Mouse (Mus musculus) forebrain, postnatal 0 days (tissue): Measurements from ENCODE around the gene H2-T24. TPM values are rescaled to one million over a fixed set of nuclear protein-coding genes. Genes with fewer than 3 reads are reported as not detected.

Source experiments
- ATAC-seq: fragments of 200-750 bp; cut with Nextera tagmentation; 2 replicates; pipeline ENCODE4 v1.8.0; 2017; ENCODE audit warnings: mild to moderate bottlenecking, moderate library complexity
- DNase-seq: peaks from one replicate; pipeline ENCODE4 v3.0.0-alpha.2; 2015
- H3K27ac ChIP-seq: fragments of 300-500 bp; sonication (generic); 2 replicates; pipeline ENCODE4 v1.5.1; 2014; ENCODE audit warnings: low read depth, mild to moderate bottlenecking, antibody characterized with exemption, low read length, moderate library complexity, mixed read lengths
- H3K27me3 ChIP-seq: fragments of 300-500 bp; sonication (generic); 2 replicates; pipeline ENCODE4 v1.6.1; 2014; ENCODE audit warnings: mild to moderate bottlenecking, low read length, mixed read lengths; ENCODE audit not compliant: insufficient read depth
- H3K36me3 ChIP-seq: fragments of 300-500 bp; sonication (generic); 2 replicates; pipeline ENCODE4 v1.6.1; 2014; ENCODE audit warnings: mild to moderate bottlenecking, moderate library complexity; ENCODE audit not compliant: insufficient read depth
- H3K4me1 ChIP-seq: fragments of 300-500 bp; sonication (generic); 2 replicates; pipeline ENCODE4 v1.6.1; 2014; ENCODE audit warnings: antibody characterized with exemption; ENCODE audit not compliant: insufficient read depth
- H3K4me2 ChIP-seq: fragments of 300-500 bp; sonication (generic); 2 replicates; pipeline ENCODE4 v1.6.1; 2014; ENCODE audit warnings: low read depth, mild to moderate bottlenecking, moderate library complexity
- H3K4me3 ChIP-seq: fragments of 300-500 bp; sonication (generic); 2 replicates; pipeline ENCODE4 v1.5.1; 2014; ENCODE audit warnings: low read depth, low read length, mixed read lengths
- H3K9ac ChIP-seq: fragments of 300-500 bp; sonication (generic); 2 replicates; pipeline ENCODE4 v1.6.1; 2014; ENCODE audit warnings: mild to moderate bottlenecking
- H3K9me3 ChIP-seq: fragments of 300-500 bp; sonication (generic); 2 replicates; pipeline ENCODE4 v1.6.1; 2016; ENCODE audit warnings: low read length
- CTCF ChIP-seq: sonication (generic); IDR thresholded peaks from 2 replicates; pipeline ENCODE4 v1.5.1; 2016; ENCODE audit warnings: antibody characterized with exemption, control low read depth, low read depth
- WGBS: fragments of 180-500 bp; shearing (Covaris S2); extraction: QIAGEN DNeasy Blood & Tissue Kit; methylation state at CpG from one replicate; pipeline ENCODE4 v1.1.7; 2014; 5-methylcytosine and 5-hydroxymethylcytosine counted together
- polyA plus RNA-seq: library from polyadenylated mRNA; unstranded; fragments of >200 nt; fragmentation: Nextera tagmentation; extraction: Ambion mirVana; gene quantifications from 2 replicates; pipeline ENCODE4 v1.2.1, GENCODE M21; 2015
- total RNA-seq: library from RNA; depleted of rRNA; stranded (reverse); fragments of >200 nt; gene quantifications from 2 replicates; pipeline ENCODE4 v1.2.3, GENCODE M21; 2014

The H2-T24 gene
- total and polyA plus RNA-seq, 2 experiments from 2014 or later: 0.33 to 4.7 TPM

DNA sequence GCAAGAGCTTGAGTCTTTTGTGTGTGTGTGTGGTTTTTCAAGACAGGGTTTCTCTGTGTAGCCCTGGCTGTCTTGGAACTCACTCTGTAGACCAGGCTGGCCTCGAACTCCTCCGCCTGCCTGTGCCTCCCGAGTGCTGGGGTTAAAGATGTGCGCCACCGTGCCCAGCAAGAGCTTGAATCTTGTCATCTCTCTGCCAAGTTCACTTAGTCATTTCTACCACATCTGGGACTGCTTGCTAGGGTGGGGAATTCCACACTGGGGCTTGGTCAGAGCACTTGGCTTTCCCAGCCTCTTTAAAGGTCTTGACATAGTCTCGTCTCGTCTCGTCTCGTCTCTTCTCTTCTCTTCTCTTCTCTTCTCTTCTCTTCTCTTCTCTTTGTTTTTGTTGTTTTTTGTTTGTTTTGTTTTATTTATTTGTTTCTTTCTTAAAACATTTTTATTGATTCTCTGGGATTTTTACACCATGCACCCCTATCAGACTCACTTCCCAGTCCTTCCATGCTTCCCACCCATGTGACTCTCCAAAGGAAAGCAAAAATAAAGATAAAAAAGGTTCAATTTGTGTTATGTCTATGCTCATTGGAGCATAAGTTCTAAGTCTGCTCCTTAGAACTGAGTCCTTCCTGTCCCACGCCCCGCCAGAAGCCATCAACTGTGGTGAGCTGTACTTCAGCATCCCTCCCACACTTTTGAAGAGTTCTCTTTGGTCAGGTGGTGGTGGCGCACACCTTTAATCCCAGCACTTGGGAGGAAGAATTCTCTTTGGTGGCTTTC, 19.1 kb downstream of the H2-T24 start:
- Histone ChIP-seq H3K4me2 (no peak overlapping the region), H3K4me3 (no peak overlapping the region), H3K27ac (no peak overlapping the region), H3K9ac (no peak overlapping the region), H3K36me3 (no peaks in the 10 kb centered on the region), H3K9me3 (no peaks in the 10 kb centered on the region), H3K4me1 (no peaks in the 10 kb centered on the region), H3K27me3 (no peaks in the 10 kb centered on the region)
- TF ChIP-seq CTCF: no peak
- ATAC-seq: no peak
- WGBS: 96% methylated on average over 12 of the region's 12 CpGs
- DNase-seq: no peak

DNA sequence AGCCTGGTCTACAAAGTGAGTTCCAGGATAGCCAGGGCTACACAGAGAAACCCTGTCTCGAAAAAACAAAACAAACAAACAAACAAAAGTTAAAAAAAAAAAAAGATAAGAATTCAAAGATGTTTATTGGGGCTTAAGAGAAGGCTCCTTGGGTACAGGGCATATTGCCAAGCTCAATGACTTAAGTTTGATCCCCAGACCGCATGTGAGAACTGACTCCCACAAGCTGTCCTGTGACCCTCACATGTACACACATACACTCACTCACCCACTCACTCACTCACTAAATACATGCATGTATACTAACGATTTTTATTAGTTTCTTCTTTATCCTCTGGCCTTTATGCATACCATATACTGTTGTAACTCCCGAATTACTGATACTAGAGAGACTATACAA, 20.0 kb downstream of the H2-T24 start:
- Histone ChIP-seq H3K4me2 (no peak overlapping the region), H3K27ac (no peak overlapping the region), H3K9me3 (no peaks in the 10 kb centered on the region), H3K4me1 (peaks cover 4% of the 10 kb centered on the region; the same call in 1 of the 2 replicates), H3K27me3 (no peaks in the 10 kb centered on the region), H3K9ac (no peak overlapping the region), H3K4me3 (no peak overlapping the region), H3K36me3 (no peaks in the 10 kb centered on the region)
- no peak for TF ChIP-seq CTCF
- no peak for ATAC-seq
- 89% methylated on average over 4 of the region's 4 CpGs for WGBS
- DNase-seq: no peak

- H3K36me3 ChIP-seq: no peaks in the 10 kb centered on the region
- H3K27ac ChIP-seq: no peak overlapping the region
- H3K4me1 ChIP-seq: peaks cover 4% of the 10 kb centered on the region; the same call in 1 of the 2 replicates
- no peaks in the 10 kb centered on the region for H3K9me3 ChIP-seq
- ATAC-seq (no peak), DNase-seq (no peak)
- no peak overlapping the region for H3K4me3 ChIP-seq
- H3K27me3 ChIP-seq: no peaks in the 10 kb centered on the region
- 88% methylated on average over 7 of the region's 7 CpGs for WGBS
- H3K4me2 ChIP-seq: no peak overlapping the region
- TF ChIP-seq CTCF: no peak
- H3K9ac ChIP-seq: no peak overlapping the region
These were observed 21.0 kb downstream of the H2-T24 start for GRCm38 (mm10) chr17:35999356-35999755.

GRCm38 (mm10) chr17:35998545-35999305, 21.6 kb downstream of the H2-T24 start:
- WGBS: 89% methylated on average over 6 of the region's 6 CpGs
- DNase-seq (no peak), ATAC-seq (no peak)
- Histone ChIP-seq H3K27me3 (no peaks in the 10 kb centered on the region), H3K9me3 (no peaks in the 10 kb centered on the region), H3K9ac (no peak overlapping the region), H3K36me3 (no peaks in the 10 kb centered on the region), H3K4me3 (no peak overlapping the region), H3K4me2 (no peak overlapping the region), H3K4me1 (peaks cover 4% of the 10 kb centered on the region; the same call in 1 of the 2 replicates), H3K27ac (no peak overlapping the region)
- no peak for TF ChIP-seq CTCF

- Histone ChIP-seq H3K4me2 (no peak overlapping the region), H3K4me3 (no peak overlapping the region), H3K9ac (peak overlapping the region; percentile 14; the same call in 1 of the 2 replicates), H3K27ac (no peak overlapping the region), H3K9me3 (no peaks in the 10 kb centered on the region), H3K36me3 (no peaks in the 10 kb centered on the region), H3K4me1 (peaks cover 4% of the 10 kb centered on the region; the same call in 1 of the 2 replicates), H3K27me3 (no peaks in the 10 kb centered on the region)
- ATAC-seq: no peak
- no peak for TF ChIP-seq CTCF
- DNase-seq: no peak
- WGBS: 55% methylated on average over 12 of the region's 12 CpGs
These were observed 22.4 kb downstream of the H2-T24 start for GRCm38 (mm10) chr17:35997713-35998510.

- Histone ChIP-seq H3K4me3 (no peak overlapping the region), H3K27ac (no peak overlapping the region), H3K4me2 (0 out of 2 replicates have a peak overlapping the region, but pooled peaks have one; percentile 15), H3K4me1 (peaks cover 4% of the 10 kb centered on the region; the same call in 1 of the 2 replicates), H3K27me3 (no peaks in the 10 kb centered on the region), H3K9me3 (no peaks in the 10 kb centered on the region), H3K9ac (no peak overlapping the region), H3K36me3 (no peaks in the 10 kb centered on the region)
- peak; percentile 72 for ATAC-seq
- DNase-seq: peak; percentile 95
- TF ChIP-seq CTCF: peak; percentile 99
- 3% methylated on average over 11 of the region's 11 CpGs for WGBS
These were observed 23.4 kb downstream of the H2-T24 start for GRCm38 (mm10) chr17:35996949-35997348.
